Mouse (Mus musculus): ENCODE data around the gene Insig1. TPM values are rescaled to one million over a fixed set of nuclear protein-coding genes. Genes with fewer than 3 reads are reported as not detected.
A peak's percentile ranks its signal among the peaks of the same experiment; 100 is the strongest.

Insig1 gene
- polyA plus RNA-seq, 1 experiment, result 1.8 TPM

DNA sequence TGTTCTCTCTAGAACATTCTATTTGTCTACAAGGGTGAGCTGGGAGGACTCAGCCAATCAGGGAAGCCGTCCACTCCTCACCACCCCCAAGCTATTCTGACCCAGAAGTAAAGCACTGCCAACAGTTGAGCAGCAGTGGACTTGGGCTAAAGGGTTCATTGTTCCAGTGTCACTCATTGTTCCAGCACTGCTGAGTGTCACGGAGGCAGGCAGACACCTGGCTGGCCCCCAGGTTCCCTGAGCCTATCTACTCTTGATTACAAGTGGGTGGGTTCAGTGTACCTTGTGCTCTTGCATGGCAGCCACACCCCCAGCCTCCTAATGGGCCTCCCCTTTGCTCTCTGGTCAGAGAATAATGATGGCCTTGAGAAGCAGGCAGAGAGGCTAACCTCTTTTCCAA is 15.7 kb upstream of the Insig1 start:
- no peak overlapping the region for H3K4me3 ChIP-seq (replicated peaks)
- no peaks in the 10 kb centered on the region for H3K9me3 ChIP-seq (ENCODE audit: control insufficient read depth, low read length)
- H3K27me3 ChIP-seq (ENCODE audit: control insufficient read depth), result peaks cover 12% of the 10 kb centered on the region
- H3K36me3 ChIP-seq (ENCODE audit: control insufficient read depth), result no peaks in the 10 kb centered on the region
- no peak for TF ChIP-seq TAL1 (IDR thresholded peaks at IDR 0.05; ENCODE audit: low read length)
- no peak for TF ChIP-seq GATA1 (IDR thresholded peaks at IDR 0.05; ENCODE audit: low read length)
- H3K4me1 ChIP-seq (ENCODE audit: control insufficient read depth), result peaks cover 16% of the 10 kb centered on the region

DNA sequence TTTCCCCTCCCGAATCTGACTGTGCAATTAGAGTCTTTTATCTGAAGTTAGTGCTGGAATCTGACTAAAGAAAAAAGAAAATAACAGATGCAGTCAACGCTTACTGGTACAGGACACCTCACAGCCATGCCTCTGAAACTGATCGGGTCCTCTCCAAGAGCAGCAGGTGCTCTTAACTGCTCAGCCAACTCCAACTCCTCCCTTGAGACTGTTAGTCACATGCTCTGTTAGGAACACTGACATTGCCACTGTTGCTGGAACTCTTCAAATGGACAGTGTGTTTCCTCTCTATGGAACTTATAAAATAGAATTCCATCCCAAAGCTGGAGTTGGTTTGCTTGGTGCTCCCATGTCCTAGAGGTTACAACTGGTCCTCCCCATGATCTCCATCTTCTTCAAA is 14.3 kb upstream of the Insig1 start:
- Histone ChIP-seq H3K27me3 (ENCODE audit: control insufficient read depth) (peaks cover 8% of the 10 kb centered on the region; the same call in 1 of the 2 replicates), H3K4me1 (ENCODE audit: control insufficient read depth) (peaks cover 21% of the 10 kb centered on the region), H3K4me3 (replicated peaks) (no peak overlapping the region), H3K36me3 (ENCODE audit: control insufficient read depth) (no peaks in the 10 kb centered on the region), H3K9me3 (ENCODE audit: control insufficient read depth, low read length) (no peaks in the 10 kb centered on the region)
- TF ChIP-seq GATA1 (IDR thresholded peaks at IDR 0.05; ENCODE audit: low read length), result no peak
- no peak for TF ChIP-seq TAL1 (IDR thresholded peaks at IDR 0.05; ENCODE audit: low read length)

DNA sequence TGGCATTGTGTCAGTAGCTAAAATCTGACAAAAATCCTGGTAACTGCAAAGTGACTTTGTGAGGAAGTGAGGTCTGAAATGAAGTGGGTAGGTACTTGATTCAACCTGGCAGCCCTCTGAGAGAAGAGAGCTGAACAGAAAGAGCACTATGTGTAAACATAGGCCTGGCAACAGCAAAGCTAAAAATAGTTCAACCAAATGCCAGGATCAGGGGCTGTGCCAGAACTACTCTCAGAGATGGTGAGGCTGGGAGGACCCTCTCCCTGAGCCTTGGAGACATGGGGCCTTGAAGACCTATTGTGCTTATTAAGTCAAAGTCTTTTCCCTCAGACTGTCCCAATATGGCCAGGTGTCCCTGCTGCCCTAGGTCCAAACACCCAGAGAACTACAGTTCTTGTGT is 10.7 kb upstream of the Insig1 start:
- no peaks in the 10 kb centered on the region for H3K36me3 ChIP-seq (ENCODE audit: control insufficient read depth)
- TF ChIP-seq TAL1 (IDR thresholded peaks at IDR 0.05; ENCODE audit: low read length), result no peak
- no peak for TF ChIP-seq GATA1 (IDR thresholded peaks at IDR 0.05; ENCODE audit: low read length)
- H3K27me3 ChIP-seq (ENCODE audit: control insufficient read depth), result peaks cover 6% of the 10 kb centered on the region
- H3K4me1 ChIP-seq (ENCODE audit: control insufficient read depth), result peaks cover 35% of the 10 kb centered on the region
- H3K9me3 ChIP-seq (ENCODE audit: control insufficient read depth, low read length), result no peaks in the 10 kb centered on the region
- H3K4me3 ChIP-seq (replicated peaks), result no peak overlapping the region

DNA sequence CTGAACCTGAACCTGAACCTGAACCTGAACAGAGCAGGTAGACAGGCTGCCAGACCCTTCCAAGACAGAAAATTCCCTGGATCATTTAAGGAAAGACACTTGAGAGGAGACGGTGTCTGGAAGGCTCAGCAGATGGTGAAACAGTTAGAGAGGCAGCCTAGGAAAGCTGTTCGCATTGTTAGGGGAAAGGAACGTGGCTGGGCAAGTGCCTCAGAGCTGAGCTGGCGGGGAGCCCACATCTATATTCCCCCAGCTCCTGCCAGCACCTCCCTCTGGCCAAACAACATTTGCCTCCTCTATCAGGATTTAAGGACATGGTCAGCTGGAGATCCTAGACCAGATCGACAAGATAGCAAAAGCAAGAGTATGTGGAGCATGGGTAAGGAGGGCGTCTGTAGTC is 10.2 kb upstream of the Insig1 start:
- H3K36me3 ChIP-seq (ENCODE audit: control insufficient read depth), result no peaks in the 10 kb centered on the region
- H3K9me3 ChIP-seq (ENCODE audit: control insufficient read depth, low read length), result no peaks in the 10 kb centered on the region
- peaks cover 6% of the 10 kb centered on the region for H3K27me3 ChIP-seq (ENCODE audit: control insufficient read depth)

DNA sequence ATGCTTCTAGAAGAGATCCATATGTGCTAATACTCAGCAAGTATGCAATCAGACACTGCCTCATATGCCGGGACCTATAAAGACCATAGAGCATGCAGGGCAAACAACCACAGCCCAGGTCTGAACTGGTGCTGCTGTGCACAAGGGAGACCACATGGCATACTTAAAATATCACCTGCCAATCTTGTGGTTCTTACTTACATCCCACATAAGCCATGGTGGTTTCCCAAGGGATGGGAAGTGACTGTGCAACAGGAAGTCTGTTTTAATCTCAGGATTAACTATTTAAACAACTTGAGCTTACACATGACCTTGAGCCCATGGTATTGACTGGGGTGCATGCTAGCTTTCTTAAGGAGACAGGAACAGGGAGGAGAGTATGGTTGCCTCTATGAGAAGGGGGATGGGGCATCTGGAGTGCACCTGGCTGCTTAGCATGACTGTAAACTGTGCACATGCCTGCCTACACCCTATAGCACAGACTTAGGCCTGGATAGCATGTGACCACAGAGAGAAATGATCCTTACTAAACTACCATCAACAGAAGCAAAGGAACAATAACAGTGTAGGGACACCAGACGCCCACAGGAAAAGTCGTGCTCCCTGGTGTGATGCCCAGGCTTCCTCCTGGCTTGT is 7.1 kb upstream of the Insig1 start:
- Histone ChIP-seq H3K36me3 (ENCODE audit: control insufficient read depth) (no peaks in the 10 kb centered on the region), H3K4me1 (ENCODE audit: control insufficient read depth) (peaks cover 57% of the 10 kb centered on the region)

More for the DNA sequence above, 10.2 kb upstream of the Insig1 start:
- no peak overlapping the region for H3K4me3 ChIP-seq (replicated peaks)
- TF ChIP-seq TAL1 (IDR thresholded peaks at IDR 0.05; ENCODE audit: low read length), result no peak
- TF ChIP-seq GATA1 (IDR thresholded peaks at IDR 0.05; ENCODE audit: low read length), result no peak
- peaks cover 39% of the 10 kb centered on the region for H3K4me1 ChIP-seq (ENCODE audit: control insufficient read depth)

DNA sequence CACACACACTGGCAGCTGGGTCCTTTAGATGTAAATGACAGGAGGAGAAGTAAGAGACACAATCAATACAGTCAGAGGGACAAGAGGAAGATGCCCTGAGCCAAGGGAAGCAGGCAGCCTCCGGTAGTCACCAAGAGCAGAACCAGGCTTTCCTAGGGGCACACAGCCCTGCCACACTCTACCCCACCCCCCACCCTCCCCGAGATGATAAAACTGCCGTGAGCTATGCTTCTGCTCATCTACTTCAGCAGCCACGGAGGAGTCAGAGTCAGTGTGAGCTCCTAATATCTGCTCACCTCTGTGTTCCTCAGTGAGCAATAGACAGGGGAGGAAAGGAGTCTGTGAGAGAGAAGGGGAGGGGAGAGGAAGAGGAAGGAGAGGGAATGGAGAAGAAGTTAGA is 5.9 kb upstream of the Insig1 start:
- Histone ChIP-seq H3K4me3 (replicated peaks) (peak overlapping the region; percentile 52), H3K9me3 (ENCODE audit: control insufficient read depth, low read length) (no peaks in the 10 kb centered on the region)

More for the DNA sequence above, 7.1 kb upstream of the Insig1 start:
- H3K27me3 ChIP-seq (ENCODE audit: control insufficient read depth), result peaks cover 6% of the 10 kb centered on the region
- TF ChIP-seq GATA1 (IDR thresholded peaks at IDR 0.05; ENCODE audit: low read length), result no peak
- no peak for TF ChIP-seq TAL1 (IDR thresholded peaks at IDR 0.05; ENCODE audit: low read length)
- no peaks in the 10 kb centered on the region for H3K9me3 ChIP-seq (ENCODE audit: control insufficient read depth, low read length)
- H3K4me3 ChIP-seq (replicated peaks), result no peak overlapping the region

DNA sequence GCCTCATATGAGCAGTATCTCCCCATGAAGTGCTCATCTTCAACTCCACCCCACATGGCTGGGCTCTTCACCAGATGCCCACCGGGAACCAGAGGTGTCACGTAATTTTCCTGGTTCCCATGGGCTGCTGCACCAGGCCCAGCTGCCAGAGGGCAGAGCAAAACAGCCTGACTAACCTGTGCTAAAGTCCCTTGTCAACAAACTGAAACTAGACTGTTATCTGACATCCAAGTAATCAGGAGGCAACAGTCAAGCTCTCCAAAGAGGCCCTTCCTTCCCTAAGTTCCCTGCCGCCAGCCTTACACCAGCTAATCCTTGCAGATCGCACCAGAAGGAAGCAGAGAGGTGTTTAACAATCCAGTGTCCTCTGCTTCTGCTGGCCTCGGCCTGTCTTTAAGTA is 4.9 kb upstream of the Insig1 start:
- no peak for TF ChIP-seq TAL1 (IDR thresholded peaks at IDR 0.05; ENCODE audit: low read length)
- Histone ChIP-seq H3K27me3 (ENCODE audit: control insufficient read depth) (peaks cover 6% of the 10 kb centered on the region), H3K9me3 (ENCODE audit: control insufficient read depth, low read length) (no peaks in the 10 kb centered on the region), H3K4me1 (ENCODE audit: control insufficient read depth) (peaks cover 68% of the 10 kb centered on the region), H3K36me3 (ENCODE audit: control insufficient read depth) (no peaks in the 10 kb centered on the region), H3K4me3 (replicated peaks) (peak overlapping the region; percentile 52)

More for the DNA sequence above, 5.9 kb upstream of the Insig1 start:
- TF ChIP-seq GATA1 (IDR thresholded peaks at IDR 0.05; ENCODE audit: low read length) (no peak), TAL1 (IDR thresholded peaks at IDR 0.05; ENCODE audit: low read length) (no peak)
- H3K36me3 ChIP-seq (ENCODE audit: control insufficient read depth), result no peaks in the 10 kb centered on the region
- H3K27me3 ChIP-seq (ENCODE audit: control insufficient read depth), result peaks cover 6% of the 10 kb centered on the region
- peaks cover 67% of the 10 kb centered on the region for H3K4me1 ChIP-seq (ENCODE audit: control insufficient read depth)

DNA sequence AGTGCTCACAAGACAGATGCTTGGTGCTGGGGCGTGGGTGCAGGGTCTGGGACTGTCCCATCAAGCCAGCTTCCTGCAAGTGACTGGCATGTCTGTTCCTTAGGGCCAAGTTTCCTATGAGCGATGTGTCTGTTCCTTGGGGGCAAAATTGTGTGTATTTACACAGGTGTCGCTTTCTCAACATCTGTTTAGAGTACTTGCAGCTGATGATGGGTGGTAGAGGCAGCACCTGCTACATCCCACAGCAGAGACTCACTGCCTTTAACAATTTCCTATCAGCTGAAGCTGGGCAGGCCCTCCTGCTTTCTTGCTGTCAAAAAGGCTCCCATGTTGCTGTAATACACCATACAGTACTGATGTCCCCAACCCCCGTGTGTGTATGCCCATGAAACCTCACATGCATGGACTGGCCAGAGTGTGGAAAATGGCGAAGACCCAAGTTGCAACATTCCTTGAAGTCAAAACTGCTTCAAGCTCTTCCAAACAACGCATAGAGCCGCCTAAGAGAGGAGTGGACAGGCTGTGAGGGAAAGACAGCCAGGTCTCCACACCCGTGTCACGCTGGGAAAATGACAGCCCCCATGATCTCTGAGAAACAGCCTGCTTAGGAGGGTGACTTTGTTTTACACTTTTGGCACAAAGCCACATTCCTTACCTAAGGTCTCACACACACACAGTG is 875 bp upstream of the Insig1 start:
- TF ChIP-seq TAL1 (IDR thresholded peaks at IDR 0.05; ENCODE audit: low read length), result no peak
- no peak for TF ChIP-seq GATA1 (IDR thresholded peaks at IDR 0.05; ENCODE audit: low read length)
- Histone ChIP-seq H3K4me3 (replicated peaks) (peak overlapping the region; percentile 82), H3K36me3 (ENCODE audit: control insufficient read depth) (peaks cover 30% of the 10 kb centered on the region), H3K9me3 (ENCODE audit: control insufficient read depth, low read length) (no peaks in the 10 kb centered on the region), H3K4me1 (ENCODE audit: control insufficient read depth) (peaks cover 78% of the 10 kb centered on the region), H3K27me3 (ENCODE audit: control insufficient read depth) (no peaks in the 10 kb centered on the region)

DNA sequence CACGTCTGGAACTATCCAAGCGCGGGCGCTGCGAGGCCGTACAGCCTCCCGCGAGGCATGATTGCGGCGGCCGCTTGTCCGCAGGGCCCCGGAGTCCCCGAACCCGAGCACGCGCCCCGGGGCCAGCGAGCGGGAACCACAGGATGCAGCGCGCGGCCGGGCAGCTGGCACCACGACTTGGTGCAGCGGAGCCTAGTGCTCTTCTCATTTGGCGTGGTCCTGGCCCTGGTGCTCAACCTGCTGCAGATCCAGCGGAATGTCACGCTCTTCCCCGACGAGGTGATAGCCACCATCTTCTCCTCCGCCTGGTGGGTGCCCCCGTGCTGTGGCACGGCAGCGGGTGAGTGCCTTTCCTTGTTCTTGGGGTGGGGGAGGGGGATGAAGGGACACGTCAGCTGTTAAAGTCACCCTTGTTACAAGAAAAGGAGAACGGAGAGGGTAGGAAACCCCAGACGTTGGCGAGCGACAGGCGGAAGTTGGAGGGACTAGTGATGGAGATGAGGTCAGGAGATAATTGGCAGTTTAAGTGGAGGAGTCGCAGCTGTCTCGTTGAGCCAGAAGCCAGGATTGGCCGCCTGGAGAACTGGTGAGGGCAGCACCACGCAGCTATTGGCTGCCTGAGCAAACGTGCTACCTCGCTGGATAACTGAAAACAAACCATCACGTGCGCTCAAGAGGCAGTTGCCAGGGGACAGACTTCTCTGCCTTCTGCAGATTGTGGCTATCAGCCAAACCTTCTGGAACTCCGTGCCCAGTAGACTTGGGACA is 477 bp downstream of the Insig1 start:
- Histone ChIP-seq H3K9me3 (ENCODE audit: control insufficient read depth, low read length) (no peaks in the 10 kb centered on the region), H3K27me3 (ENCODE audit: control insufficient read depth) (no peaks in the 10 kb centered on the region), H3K4me3 (replicated peaks) (peak overlapping the region; percentile 82), H3K36me3 (ENCODE audit: control insufficient read depth) (peaks cover 43% of the 10 kb centered on the region), H3K4me1 (ENCODE audit: control insufficient read depth) (peaks cover 65% of the 10 kb centered on the region)
- TF ChIP-seq TAL1 (IDR thresholded peaks at IDR 0.05; ENCODE audit: low read length) (peak; percentile 86), GATA1 (IDR thresholded peaks at IDR 0.05; ENCODE audit: low read length) (peak; percentile 97)
